Mouse (Mus musculus): ENCODE measurements at regions not wholly inside any gene's neighbourhood (a gene's known extent, or its start where the extent isn't known, plus 50 kb on each side); places are given as distances from the start of the nearest gene placed in this dataset.

- DNase-seq (ENCODE audit: inconsistent ontology term): no peak
Observed at GRCm38 (mm10) chr14:119966666-119967065, 75.6 kb downstream of the Oxgr1 start.

- peak; percentile 44 for DNase-seq (ENCODE audit: inconsistent ontology term)
Observed at GRCm38 (mm10) chr14:119965842-119966483, 76.3 kb downstream of the Oxgr1 start.

DNA sequence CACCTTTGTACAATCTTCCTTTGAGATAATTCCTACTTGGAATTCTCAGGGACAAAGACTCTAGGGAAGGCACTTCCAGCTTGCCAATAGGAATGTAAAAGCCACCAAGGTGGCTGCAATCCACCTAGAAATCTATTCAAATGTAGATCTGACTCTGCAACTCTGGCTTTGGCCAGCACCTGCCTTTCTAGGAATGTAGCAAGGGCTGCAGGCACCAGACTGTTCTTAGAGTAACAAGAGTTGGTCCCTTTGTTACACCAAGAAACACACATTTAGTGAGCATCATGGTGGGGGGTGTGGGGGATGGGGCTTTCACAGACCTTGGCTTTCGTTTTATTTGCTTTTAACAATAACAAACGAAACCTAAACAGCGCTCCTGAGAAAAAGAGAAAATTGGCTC lies 78.5 kb downstream of the Oxgr1 start:
- DNase-seq (ENCODE audit: inconsistent ontology term): no peak

GRCm38 (mm10) chr14:119953861-119954260 lies 88.4 kb downstream of the Oxgr1 start:
- DNase-seq (ENCODE audit: inconsistent ontology term): no peak

DNA sequence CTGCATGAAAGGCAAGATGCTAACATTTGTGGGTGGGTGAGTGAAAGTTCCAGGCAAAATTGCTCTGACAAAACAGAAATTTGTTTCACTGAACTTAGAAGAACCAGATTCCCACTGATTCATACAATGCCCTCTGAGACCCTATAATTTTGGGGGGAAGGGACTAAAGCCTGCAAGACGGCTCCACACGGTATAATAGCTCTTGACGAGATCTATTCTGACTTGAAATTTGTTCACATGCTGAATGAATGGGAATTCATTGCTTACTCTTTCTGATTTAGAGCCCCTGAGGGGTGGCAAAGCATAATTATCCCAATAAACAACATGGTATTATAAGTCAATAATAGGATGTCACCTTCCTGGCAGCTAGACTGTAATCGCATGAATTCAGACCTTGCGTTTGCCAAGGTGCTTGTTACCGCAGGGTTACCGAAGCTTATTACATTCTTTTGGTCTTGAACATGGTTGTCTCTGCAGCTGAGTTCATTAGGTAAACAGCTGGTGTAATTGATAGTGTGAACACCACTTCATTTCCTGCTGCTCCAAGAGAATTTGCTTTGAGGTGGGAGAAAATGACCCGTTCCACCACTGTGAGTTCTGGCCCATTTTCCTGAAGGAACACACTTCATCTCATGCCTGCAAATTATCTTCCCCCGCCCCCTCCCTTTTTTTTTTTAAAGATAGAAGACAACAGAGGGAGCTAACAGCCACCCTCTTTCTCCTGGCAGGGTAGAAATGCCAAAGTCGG lies 89.2 kb downstream of the Oxgr1 start:
- DNase-seq (ENCODE audit: inconsistent ontology term): peak; percentile 19
